Mouse (Mus musculus) megakaryocyte progenitor cell, adult 5-6 weeks (primary cell): ENCODE data around the gene Igsf23. TPM values are rescaled to one million over a fixed set of nuclear protein-coding genes. Genes with fewer than 3 reads are reported as not detected.
"Not testable (repeated sequence)": the region's sequence is repeated elsewhere in the genome, so short reads cannot be mapped to it uniquely, and the experiment has no call there.

ENCODE experiments used
- ATAC-seq: replicated peaks from 2 replicates; pipeline ENCODE4 v1.8.0; 2016; ENCODE audit warnings: mild to moderate bottlenecking, moderate TSS enrichment, inconsistent platforms; ENCODE audit not compliant: poor library complexity
- total RNA-seq, 2 experiments: library from RNA; stranded (forward) in 1 of 2; stranded (reverse) in 1 of 2; fragments of 157-497, 149-512 nt in 1 of 2; fragments of 200-1000 nt in 1 of 2; gene quantifications; 2 replicates each; pipeline versions ENCODE4 v1.2.3 to v1.2.4; 2015 to 2017

The Igsf23 gene
- total RNA-seq (2015) (not detected in 2 replicates), total RNA-seq (2017) (not detected in 2 replicates)

DNA sequence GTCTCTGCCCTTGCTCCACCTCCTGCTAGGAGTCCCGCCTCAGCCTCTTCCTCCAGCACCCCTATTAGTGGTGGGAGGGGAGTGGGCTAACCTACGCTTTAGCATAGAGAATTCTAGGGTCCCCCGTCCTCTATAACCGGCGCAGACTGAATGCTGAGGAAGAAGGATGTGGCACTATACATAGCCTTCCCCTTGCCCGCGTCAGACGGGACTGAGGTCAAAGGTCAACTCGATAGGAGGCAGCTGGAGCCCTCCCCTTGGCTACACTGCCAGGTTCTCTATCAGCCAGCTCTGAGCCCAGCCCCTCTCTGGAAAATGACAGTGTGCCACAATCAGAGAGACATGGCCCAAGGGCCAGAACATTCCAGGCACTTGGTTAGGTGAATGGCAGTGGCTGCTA, at the start of gene Igsf23:
Gene Igsf23 (minus strand): TSS at position 168 of the 400 bp plus-strand sequence.
- ATAC-seq, result no peak

DNA sequence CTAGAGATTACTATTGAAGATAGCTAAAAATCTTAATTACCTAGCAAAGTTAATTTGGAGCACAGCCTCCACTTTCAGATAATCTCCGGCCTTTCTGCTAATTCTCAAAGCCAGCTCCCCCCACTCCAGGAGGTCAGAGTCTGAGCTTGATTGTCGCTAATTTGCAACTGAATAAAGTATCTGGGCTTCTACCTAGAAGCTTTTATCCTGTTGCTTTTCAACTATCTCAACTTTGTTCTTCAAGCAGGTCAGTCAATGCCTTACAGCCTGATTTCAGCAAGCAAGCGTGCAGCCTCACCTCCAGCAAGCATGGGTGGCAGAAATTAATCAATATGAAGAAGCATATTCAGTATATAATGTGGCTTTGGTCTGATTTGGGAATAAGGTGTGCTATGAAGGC, 46.2 kb upstream of the Igsf23 start:
- not testable (repeated sequence) for ATAC-seq

DNA sequence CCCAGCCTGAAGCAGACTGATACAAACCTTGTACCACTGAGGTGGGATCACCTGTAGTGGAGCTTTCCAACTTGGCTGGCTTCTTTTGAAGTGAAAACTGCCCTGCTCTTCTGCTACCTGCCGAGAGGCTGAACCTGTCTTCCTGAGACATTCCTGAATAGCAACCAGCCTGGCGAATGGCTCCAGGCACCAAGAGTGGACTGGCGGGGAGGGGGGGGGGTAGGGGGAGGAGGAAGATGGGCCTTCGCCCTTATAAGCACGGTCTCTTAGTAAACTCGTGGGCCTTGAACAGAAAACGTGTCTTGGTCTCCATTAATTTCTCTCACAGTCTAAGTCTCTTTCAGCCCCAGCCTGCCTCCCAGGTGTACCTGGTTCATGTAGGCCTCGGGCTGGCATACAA, 40.6 kb upstream of the Igsf23 start, which contains the start of gene Nlrp9b:
Gene Nlrp9b (plus strand): TSS at position 301 of the 400 bp plus-strand sequence.
- ATAC-seq, result not testable (repeated sequence)

DNA sequence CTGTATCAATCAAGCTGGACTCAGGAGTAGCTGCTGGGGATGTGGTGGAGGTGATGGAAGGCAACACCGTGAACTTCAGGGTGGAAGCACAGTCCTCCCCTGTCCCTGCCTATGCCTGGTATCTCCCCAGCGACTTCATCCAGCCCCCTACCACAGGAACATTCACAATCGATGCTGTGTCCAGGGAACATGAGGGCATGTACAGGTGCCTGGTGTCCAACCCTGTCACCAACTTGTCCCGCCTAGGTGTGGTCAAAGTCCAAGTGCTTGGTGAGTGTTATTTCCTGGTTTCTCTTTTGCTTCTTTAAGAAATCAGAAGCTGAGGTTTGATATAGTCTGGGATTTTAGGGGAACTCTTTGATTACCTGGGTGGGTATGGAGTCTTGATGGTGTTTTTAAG, 21.0 kb upstream of the Igsf23 start:
- ATAC-seq, result no peak

DNA sequence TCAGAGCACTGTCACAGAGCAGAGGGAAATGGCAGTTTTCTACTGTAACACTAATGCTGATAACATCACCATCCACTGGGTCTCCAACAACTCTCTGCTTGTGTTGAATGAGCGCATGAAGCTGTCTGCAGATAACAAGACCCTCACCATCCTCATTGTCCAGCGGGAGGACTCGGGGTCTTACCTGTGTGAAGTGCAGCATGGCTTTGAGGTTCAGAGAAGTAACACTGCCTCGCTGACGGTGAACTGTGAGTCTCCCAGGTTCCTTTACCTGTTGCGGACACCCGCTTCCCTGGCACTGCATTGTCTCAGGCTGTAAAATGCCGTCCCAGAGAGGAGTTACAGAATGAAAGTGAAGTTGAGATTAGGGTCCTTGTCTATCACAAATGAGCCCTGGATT, 19.6 kb upstream of the Igsf23 start:
- no peak for ATAC-seq

DNA sequence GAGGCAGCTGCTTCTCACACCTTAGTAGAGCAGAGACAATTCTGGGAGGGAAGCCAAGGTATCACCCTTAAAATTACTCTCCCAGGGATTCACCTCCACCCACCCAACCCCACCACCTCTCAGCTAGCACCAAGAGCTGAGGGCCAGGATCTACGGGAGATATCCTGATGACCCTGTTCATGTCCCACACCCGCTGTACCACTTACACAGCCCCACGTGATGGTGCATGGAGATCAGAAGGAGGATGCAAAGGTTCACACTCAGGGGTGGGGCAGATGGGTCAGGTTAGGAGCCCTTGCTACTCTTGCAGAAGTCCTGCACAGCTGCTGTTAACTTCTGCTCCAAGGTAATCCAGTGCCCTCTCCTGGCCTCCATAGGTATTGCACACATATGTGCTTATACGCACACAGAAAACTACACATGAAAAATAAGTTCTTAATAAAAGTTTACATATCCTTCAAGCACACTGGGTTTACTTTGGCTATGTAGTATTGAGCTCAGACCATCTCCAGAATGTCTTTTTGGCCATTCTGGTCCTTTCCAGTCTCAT, 19.1 kb upstream of the Igsf23 start:
- 0 out of 2 replicates have a peak, but pooled peaks have one; percentile 26 for ATAC-seq

DNA sequence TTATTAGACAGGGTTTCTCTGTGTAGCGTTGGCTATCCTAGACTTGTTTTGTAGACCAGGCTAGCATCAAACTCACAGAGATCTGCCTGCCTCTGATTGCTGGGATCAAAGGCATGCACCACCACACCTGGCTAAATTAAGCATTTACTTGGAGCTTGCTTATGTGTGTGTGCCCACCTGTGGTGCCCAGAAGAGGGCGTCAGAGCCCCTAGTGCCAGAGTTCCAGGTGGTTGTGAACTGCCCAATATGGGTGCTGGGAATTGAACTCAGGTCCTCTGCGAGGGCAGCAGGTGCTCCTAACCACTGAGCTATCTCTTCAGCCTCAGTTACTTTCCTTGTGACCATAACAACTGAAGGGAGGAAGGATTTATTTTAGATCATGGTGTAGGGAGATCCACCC, 18.6 kb upstream of the Igsf23 start:
- ATAC-seq, result no peak

DNA sequence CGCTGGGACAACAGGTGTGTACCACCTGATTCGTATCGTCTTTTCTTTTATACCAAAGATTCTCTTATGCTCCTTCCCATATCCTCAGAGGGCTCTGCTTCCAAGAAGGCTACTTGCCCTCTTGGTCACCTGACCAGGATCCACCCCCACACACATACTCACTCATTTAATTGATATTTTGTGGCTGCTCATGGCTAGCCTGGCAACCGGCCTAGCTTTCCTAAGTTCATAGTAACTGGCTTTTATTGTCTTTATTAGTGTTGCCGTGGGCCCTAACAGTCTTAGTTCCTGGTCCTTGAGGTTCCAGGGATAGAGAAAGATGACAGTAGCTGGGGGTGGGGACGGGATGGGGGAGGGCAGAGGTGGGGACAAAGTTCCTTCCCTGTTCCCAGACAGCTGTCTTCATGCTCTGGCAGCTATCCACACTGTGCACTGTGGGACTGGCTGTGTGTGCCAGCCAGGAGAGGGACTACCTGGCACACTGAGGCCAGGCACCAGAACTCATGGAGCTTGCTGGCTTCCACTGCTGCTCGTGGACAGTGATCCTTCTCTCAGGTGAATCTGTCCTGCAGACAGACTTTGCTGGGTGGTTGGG, 14.5 kb upstream of the Igsf23 start, which contains the start of gene Ceacam20:
Gene Ceacam20 (plus strand): TSS at position 428 of the 595 bp plus-strand sequence.
- ATAC-seq, result no peak

DNA sequence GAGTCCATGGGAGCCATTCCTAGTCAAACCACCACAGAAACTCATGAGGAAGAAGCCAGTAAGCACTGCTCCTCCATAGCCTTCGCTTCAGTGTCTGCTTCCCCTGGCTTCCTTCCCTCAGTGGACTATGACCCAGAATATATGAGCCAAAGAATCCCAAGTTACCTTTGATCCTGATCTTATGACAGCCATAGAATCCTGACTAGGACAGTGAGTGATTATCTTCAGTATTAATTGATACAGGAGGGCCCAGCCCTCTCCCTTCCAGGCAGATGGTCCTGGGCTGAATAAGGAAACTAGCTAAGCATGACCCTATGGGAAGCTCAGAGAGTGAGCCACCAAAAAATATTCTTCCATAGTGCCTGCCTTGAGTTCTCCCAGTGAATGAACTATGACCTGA, 11.9 kb upstream of the Igsf23 start:
- ATAC-seq, result no peak

DNA sequence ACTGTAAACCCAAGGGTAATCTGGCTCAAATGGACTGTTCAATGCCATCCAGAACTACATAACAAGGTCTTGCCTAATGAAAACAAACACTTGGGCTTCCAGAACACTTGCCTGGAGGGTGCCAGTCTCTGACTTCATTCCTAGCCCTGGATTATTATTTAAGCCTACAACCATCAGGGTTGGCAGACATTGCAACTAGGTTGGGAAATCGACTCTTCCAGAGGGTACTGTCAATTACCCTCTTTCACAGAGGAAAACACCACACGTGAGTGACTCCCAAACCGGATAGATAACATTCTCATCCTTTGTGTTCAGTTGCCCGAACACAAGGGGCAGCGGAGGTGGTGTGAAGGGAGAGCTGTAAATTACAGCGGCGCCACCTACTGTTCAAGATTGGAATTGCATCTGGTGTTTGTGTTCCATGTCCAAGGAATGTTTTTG, 5.8 kb upstream of the Igsf23 start:
- ATAC-seq, result peak; percentile 99

DNA sequence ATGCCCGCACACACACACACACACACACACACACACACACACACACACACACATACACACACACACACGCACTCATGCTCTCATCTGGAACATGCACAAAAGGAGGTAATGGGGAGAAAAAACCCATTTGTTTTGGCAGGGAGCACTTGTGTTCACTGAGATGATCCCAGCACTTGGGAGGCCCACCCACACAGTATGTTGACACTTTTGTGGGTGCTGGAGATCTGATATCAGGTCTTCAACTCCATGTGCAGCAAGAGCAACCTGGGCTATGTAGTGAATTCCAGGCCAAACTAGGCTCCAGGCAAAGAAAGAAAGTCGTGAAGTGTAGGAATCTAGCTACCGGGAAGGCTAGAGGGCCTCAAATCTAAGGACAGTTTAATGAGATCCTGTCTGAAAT, 5.3 kb upstream of the Igsf23 start:
- no peak for ATAC-seq

DNA sequence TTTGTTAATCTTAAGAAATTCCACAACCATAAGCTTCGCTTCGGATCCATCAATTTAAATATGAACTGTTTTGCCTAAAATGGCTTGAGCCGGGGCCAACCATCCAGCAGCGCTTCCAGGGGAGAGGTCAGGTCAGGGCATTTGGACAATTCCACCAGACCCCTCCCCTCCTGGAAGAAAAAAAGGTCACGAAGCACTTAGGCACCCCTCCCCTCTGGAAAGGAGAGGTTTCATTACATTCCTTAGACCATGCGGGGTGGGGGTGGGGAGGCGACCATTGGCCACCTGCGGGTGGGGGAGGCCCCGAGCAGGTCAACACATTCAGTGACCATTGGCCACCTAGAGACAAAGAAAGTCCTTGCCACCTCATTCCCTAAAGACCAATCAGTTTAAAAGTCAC, 2.5 kb upstream of the Igsf23 start:
- ATAC-seq, result no peak

DNA sequence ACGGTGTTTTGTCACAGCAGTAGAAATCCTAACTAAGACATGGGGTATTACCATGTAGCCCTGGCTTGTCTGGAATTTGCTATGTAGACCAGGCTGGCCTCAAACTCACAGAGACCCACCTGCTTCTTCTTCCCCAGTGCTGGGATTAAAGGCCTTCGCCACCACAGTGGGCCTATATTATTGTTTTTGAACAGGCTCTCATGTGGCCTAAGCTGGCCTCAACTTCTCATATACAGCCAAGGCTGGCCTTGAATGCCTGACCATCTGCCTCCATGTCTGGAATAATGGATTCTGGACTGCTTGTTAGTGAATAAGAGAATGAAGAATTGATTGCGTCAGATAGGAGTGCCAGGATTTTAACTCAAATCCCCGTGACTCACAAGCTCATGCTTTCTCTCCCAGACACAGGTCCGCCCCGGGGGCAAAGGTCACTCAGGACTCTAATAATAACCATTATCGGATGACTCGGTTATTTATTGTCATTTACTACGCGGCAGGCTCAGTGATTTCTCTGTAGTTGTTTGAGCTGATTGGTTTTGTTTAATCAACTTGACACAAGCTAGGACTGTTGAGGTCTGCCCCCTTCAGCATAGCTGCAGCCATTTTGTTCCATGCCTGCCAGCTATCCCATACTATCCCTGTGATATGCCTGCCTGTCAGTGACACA, 1.9 kb upstream of the Igsf23 start:
- no peak for ATAC-seq

DNA sequence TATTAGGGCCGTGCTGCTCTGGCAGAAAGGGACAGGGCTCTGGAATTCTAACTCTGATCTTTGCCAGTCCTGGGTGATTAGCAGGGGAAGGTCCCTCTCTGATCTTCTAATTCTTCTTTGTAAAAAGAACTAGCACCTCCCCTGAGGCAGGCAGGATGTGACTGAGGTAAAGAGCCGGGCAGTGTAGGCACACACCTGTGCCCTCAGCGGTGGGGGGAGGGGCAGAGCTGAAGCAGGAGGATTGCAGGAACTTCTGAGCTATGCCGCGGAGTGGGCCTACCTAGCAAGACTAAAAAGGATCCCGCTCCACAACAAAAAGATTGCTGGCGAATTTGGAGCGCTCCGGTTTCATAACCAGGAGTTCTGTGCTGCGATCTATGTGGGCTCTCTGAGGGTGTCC, 560 bp downstream of the Igsf23 start:
- no peak for ATAC-seq

DNA sequence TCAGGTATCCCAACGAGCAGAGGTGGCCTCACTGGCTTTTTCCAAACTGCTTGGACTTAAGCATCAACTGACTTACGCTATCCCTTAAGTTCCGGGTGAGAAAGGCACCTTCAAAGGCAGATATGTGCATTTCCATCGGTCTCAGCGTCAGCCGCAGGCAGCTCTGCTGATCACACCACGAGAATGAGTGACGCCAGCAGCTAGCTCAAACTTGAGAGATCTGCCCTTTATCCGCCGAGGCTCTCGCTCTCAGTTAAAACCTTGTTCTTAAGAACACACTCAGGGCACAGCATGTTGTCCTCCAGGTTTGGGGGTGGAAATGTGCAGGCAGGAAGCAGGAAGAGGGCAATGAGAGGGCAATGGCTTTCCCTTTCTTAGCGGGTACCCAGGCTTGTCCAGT, 1.6 kb downstream of the Igsf23 start:
- no peak for ATAC-seq

DNA sequence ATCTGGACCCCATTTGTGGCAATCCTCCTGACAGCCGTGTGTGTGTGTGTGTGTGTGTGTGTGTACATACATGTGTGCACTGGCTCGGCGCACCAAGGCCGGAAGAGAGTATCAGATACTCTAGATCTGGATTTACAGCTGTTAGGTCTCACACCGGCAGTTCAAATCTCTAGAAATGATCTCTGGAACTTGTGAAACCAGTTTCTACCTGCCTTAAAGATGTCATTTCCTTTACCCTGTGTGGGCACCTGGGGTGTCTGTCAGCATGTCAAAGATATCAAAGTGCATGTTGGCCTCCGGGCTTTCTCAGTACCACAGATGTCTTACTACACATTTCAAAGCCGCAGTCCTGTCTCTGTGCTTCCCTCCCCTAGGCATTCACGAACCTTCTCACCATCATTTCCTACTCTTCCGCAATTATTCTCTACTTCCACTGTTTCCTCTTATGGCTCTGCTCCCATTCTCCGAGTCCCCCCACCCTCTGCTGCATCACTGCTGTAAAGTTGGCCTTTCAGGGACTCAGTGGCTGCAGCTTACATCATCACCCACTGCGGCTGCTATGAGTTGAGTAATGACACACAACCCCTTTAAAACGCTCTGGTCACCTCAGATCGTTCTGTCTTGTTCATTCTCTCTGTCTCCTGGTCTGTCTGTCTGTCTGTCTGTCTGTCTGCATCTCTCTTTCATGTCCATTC, 4.6 kb downstream of the Igsf23 start:
- ATAC-seq, result peak; percentile 93

DNA sequence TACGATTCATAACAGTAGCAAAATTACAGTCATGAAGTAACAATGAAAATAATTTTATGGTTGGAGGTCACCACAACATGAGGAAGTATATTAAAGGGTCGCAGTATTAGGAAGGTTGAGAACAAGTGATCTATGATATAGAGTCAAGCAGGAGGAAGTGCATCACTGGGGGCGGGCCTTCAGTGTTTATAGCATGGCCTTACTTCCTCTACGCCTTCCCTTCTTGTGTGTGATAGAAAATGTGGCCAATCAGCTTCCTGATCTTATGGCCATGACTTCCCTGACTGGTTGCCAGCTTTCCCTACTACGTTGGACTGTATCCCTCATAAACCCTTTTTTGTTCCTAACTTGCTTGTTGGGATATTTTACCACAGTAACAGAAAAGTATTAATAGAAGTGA, 5.4 kb downstream of the Igsf23 start:
- peak; percentile 58 for ATAC-seq

DNA sequence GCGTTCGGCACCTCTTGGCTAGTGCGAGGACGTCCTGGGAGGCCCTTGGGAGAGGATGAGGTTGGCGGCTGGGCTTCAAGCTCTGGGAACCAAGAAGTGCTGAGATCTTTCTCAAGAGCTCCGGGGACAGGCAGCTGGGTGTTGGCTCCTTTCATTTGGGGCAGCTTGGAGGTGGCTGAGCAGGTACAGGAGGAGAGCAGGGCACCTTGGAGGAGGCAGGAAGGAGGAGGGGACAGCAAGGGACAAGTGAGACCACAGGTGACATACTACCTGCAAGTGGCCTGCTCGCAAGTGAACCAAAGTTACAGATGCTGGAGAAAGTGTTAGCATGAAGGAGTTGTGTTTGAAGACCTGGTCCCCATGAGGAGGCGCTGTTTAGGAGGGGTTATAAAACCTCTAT, 5.8 kb downstream of the Igsf23 start:
- no peak for ATAC-seq

DNA sequence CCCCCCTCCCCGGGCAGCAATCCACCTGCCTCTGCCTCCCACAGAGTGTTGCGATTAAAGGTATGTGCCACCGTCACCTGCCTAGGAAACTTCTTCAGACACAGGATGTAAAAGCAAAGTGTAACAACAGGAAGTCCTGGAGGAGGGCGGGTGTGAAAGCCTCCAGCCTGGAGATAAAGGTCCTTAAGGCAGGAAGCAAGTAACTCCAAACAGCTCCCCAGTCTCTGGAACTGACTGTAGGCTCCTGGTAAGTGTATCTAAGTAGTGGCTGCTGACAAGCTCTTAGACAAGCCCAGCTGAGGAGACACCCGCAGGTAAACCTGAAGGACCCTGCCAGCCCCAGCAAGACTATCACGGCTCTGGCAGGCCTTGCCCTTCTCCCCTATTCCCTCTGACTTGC, 10.3 kb downstream of the Igsf23 start:
- ATAC-seq, result 0 out of 2 replicates have a peak, but pooled peaks have one; percentile 8

DNA sequence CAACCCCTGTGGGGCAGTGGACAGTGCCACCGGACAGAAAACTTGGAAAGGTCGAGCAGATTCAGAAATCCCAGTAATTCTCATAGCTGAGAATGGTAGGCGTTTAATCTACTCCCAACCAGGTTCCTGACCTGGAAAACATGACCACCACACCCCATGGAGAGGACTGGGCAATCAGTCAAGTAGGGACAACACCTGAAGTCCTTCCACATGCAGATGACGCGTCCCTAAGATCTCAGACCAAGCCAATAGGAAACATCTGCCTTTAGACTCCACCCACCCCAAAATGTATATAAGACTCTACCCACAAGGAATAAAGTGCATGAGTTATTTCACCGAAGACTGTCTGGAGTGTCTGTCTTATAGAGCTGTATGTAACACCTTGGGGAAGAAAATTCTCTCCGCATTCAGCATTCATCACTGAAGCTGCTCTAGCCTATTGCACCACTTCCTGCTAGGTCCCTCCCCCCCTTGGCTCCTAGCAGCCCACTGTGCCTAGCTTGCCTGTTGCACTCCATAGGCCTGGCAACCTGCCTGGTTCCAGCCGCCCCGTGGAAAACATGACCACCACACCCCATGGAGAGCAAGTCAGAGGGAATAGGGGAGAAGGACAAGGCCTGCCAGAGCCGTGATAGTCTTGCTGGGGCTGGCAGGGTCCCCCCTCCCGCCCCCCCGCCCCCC, 10.9 kb downstream of the Igsf23 start:
- peak; percentile 76 for ATAC-seq

DNA sequence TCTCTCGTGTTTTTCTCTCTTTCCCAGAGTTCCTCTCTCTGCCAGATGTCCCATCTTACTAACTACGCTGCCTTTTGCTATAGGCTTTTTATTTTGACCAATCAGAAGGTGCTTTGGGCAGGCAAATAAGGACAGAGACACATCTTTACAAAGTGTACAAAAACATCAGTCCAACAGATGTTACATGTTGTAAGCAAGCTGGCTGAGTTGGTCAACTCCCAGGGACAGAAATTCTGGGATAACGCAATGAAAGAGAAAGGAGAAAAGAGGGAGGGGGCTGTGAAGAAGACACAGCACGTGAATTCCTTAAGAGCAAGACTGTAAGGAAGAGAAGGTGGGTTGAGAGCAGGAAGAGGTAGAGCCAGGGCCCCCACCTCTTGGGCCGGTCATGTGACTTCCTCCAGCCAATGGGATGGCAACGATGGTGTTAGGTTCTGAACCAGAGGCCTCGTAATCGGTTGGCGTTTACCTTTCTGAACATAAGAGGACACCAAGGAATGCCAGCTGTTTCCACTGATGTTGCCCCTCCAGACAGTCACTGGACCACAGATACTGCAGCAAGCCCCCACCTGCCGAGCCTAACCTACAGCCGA, 13.2 kb downstream of the Igsf23 start:
- ATAC-seq, result no peak
